In genomic region chr7:101422069-101422468, GRCm38 (mm10) we compare ENCODE assay signal across 8 mouse cellular contexts. TPM values are rescaled to one million over a fixed set of nuclear protein-coding genes. Genes with fewer than 3 reads are reported as not detected.
DNase-seq lines count a peak whose midpoint lies in the region; ATAC-seq and TF ChIP-seq lines count a peak whose summit lies in the region.

No protein-coding gene starts in this region.

- TF ChIP-seq CTCF in heart, adult 2 months (IDR thresholded peaks at IDR 0.05), result no peak

- DNase-seq in lung, postnatal 10 days, result peak; percentile 44
- DNase-seq in lung, postnatal 25 days (ENCODE audit: low spot score), result no peak
- peak; percentile 55 for DNase-seq in embryo, embryonic 11 days
- no peak for DNase-seq in hindbrain, embryonic 14.5 days (ENCODE audit: low spot score)
- no peak for DNase-seq in ovary, postnatal 36 days (ENCODE audit: low spot score)
- no peak for DNase-seq in right cerebral cortex, postnatal 4 days
- DNase-seq in heart, adult 2 months, result no peak

- H3K79me2 ChIP-seq in heart, adult 2 months (replicated peaks; ENCODE audit: control insufficient read depth, insufficient read depth, low read length), result no peaks in the 10 kb centered on the region

- intact Hi-C loops in heart, adult 2 months (cut with DNase I), result no loop called here

- TF ChIP-seq EP300 in heart, adult 2 months (IDR thresholded peaks at IDR 0.05; ENCODE audit: insufficient read depth, low read depth, low read length), result no peak

- no peak for TF ChIP-seq POLR2A in heart, adult 2 months (IDR thresholded peaks at IDR 0.05; ENCODE audit: insufficient read depth, low read depth, low read length)

- H3K4me1 ChIP-seq in hindbrain, embryonic 14.5 days (replicated peaks; ENCODE audit: control insufficient read depth, insufficient read depth, low read length), result peaks cover 16% of the 10 kb centered on the region; the same call in 1 of the 2 replicates
- H3K4me1 ChIP-seq in neural tube, embryonic 14.5 days (ENCODE audit: control insufficient read depth, insufficient read depth, low read length), result no peaks in the 10 kb centered on the region
- no peaks in the 10 kb centered on the region for H3K4me1 ChIP-seq in heart, adult 2 months (ENCODE audit: control insufficient read depth, insufficient read depth, low read length)

- ATAC-seq in hindbrain, embryonic 14.5 days (ENCODE audit: low FRiP score), result no peak
- peak; percentile 19 for ATAC-seq in neural tube, embryonic 14.5 days (ENCODE audit: low read depth)

- peak overlapping the region; percentile 43; the same call in 1 of the 2 replicates for H3K27ac ChIP-seq in hindbrain, embryonic 14.5 days
- no peak overlapping the region for H3K27ac ChIP-seq in neural tube, embryonic 14.5 days (ENCODE audit: low read depth, low read length)
- no peak overlapping the region for H3K27ac ChIP-seq in heart, adult 2 months

- H3K36me3 ChIP-seq in hindbrain, embryonic 14.5 days (replicated peaks; ENCODE audit: control insufficient read depth, insufficient read depth), result no peaks in the 10 kb centered on the region
- no peaks in the 10 kb centered on the region for H3K36me3 ChIP-seq in neural tube, embryonic 14.5 days (ENCODE audit: control insufficient read depth, insufficient read depth, low read length)
- no peaks in the 10 kb centered on the region for H3K36me3 ChIP-seq in heart, adult 2 months (ENCODE audit: control insufficient read depth, insufficient read depth, low read length)

- H3K4me2 ChIP-seq in hindbrain, embryonic 14.5 days (replicated peaks), result peak overlapping the region; percentile 48
- H3K4me2 ChIP-seq in neural tube, embryonic 14.5 days (ENCODE audit: low read depth, low read length), result peak overlapping the region; percentile 45

- peak overlapping the region; percentile 25 for H3K4me3 ChIP-seq in hindbrain, embryonic 14.5 days (replicated peaks; ENCODE audit: low read length)
- peak overlapping the region; percentile 21 for H3K4me3 ChIP-seq in neural tube, embryonic 14.5 days (ENCODE audit: low read depth, low read length)
- no peak overlapping the region for H3K4me3 ChIP-seq in heart, adult 2 months

- H3K27me3 ChIP-seq in hindbrain, embryonic 14.5 days (ENCODE audit: control insufficient read depth, insufficient read depth, low read length), result peaks cover 23% of the 10 kb centered on the region
- H3K27me3 ChIP-seq in neural tube, embryonic 14.5 days (ENCODE audit: control insufficient read depth, insufficient read depth, low read length), result 0 out of 2 replicates have a peak, but pooled peaks cover 2% of the 10 kb centered on the region
- H3K27me3 ChIP-seq in heart, adult 2 months (ENCODE audit: control insufficient read depth, insufficient read depth, low read length), result no peaks in the 10 kb centered on the region

- no peaks in the 10 kb centered on the region for H3K9me3 ChIP-seq in hindbrain, embryonic 14.5 days (ENCODE audit: control insufficient read depth, low read length)
- H3K9me3 ChIP-seq in neural tube, embryonic 14.5 days (ENCODE audit: control insufficient read depth, low read length), result no peaks in the 10 kb centered on the region

- peak overlapping the region; percentile 57 for H3K9ac ChIP-seq in hindbrain, embryonic 14.5 days
- peak overlapping the region; percentile 50 for H3K9ac ChIP-seq in neural tube, embryonic 14.5 days (replicated peaks; ENCODE audit: low read depth, low read length)
- H3K9ac ChIP-seq in heart, adult 2 months (ENCODE audit: low read depth, low read length), result no peak overlapping the region

- 31% methylated on average over 3 of the region's 3 CpGs for WGBS in hindbrain, embryonic 14.5 days
- WGBS in neural tube, embryonic 14.5 days, result 29% methylated on average over 3 of the region's 3 CpGs
- WGBS in heart, adult 2 months, result 43% methylated on average over 3 of the region's 3 CpGs

RNA-seq across cellular contexts. Expression of gene Pde2a, which starts 0.6 kb away (rescaled TPM):
- 25.9 and 26.6 TPM in 2 replicates for polyA plus RNA-seq in hindbrain, embryonic 14.5 days (2014; fragmentation: Nextera tagmentation; extraction: Ambion mirVana)
- polyA plus RNA-seq in neural tube, embryonic 14.5 days (2014; fragmentation: Nextera tagmentation; extraction: Ambion mirVana), result 13.5 and 24.5 TPM in 2 replicates
- 10 to 100 TPM; 56.0 to 57.1 TPM for total RNA-seq in heart, adult 2 months (2021)
- 41.6 and 57.0 TPM in 2 replicates for polyA plus RNA-seq in heart, adult 2 months (2012; rRNA removed)

RNA-seq across cellular contexts. Expression of gene Gm45837, which starts 11.4 kb away (rescaled TPM):
- polyA plus RNA-seq in hindbrain, embryonic 14.5 days (2014; fragmentation: Nextera tagmentation; extraction: Ambion mirVana), result 1.3 TPM in 1 of 2 replicates, not detected in the other
- not detected in 2 replicates for polyA plus RNA-seq in neural tube, embryonic 14.5 days (2014; fragmentation: Nextera tagmentation; extraction: Ambion mirVana)
- total RNA-seq in heart, adult 2 months (2021), result not detected
- polyA plus RNA-seq in heart, adult 2 months (2012; rRNA removed), result not detected in 2 replicates

Comparison
In these comparisons a context has a peak if more than half of its experiments do, and no peak if none do; other contexts are left out.
1. DNase-seq: peak in lung, postnatal 10 days (single experiment) and embryo, embryonic 11 days (single experiment); none in lung, postnatal 25 days (single experiment), hindbrain, embryonic 14.5 days (single experiment), ovary, postnatal 36 days (single experiment), right cerebral cortex, postnatal 4 days (single experiment) and heart, adult 2 months (0 of 2).